Mouse (Mus musculus): Measurements from ENCODE around the gene Gadd45a. TPM values are rescaled to one million over a fixed set of nuclear protein-coding genes. Genes with fewer than 3 reads are reported as not detected.
"Not testable (repeated sequence)": the region's sequence is repeated elsewhere in the genome, so short reads cannot be mapped to it uniquely, and the experiment has no call there.

Gene Gadd45a
- polyA plus RNA-seq, 1 experiment from 2014 or later = 21.0 TPM

DNA sequence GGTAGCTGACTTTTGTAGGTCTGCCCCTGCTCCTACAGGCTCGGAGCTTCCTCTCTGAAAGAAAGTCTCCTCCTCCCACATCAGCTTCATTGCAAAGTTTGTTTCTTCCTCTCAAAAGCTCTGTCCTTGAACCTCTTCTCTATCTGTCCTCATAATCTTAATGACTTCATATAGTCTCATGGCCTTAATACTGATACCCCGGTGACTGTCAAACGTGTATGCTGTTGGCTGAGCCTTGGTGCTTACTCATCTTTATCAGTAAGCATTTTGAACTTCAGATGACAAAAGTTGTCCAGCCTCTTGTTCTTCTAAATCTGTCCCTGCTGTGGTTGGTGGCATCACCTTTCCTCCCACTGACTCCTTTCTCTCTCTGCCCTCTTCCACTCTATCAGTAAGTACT is 8.2 kb upstream of the Gadd45a start:
- WGBS = 91% methylated on average over 3 of the region's 3 CpGs
- no peaks in the 10 kb centered on the region for H3K9me3 ChIP-seq
- H3K4me2 ChIP-seq = no peak overlapping the region
- no peak overlapping the region for H3K4me3 ChIP-seq
- H3K9ac ChIP-seq = no peak overlapping the region
- H3K27ac ChIP-seq = no peak overlapping the region
- no peaks in the 10 kb centered on the region for H3K36me3 ChIP-seq
- no peaks in the 10 kb centered on the region for H3K27me3 ChIP-seq
- H3K4me1 ChIP-seq (replicated peaks) = peaks cover 11% of the 10 kb centered on the region
- ATAC-seq (ENCODE audit: low FRiP score) = no peak

DNA sequence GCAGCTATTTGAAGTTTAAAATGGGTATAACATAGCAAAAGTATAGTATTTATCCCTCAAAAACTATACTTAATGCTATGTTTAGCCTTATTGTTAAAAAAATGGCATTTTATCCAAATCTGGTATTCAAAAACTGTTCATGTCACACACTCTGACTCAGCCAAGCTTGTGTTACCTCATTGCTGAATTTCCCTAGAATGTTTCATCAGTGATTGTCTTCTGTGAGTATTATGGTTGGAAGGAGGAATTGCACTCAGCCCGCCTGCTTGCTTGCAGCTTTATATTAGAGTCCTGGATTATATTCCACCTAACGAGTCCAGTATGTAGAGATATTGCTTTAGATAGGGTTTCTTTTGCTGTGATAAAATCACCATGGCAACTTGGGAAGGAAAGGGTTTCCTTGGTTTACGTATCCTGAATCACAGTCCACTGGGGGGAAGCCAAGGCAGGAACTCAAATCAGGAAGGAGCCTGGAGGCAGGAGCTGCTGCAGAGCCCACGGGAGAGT is 3.7 kb upstream of the Gadd45a start:
- Histone ChIP-seq H3K4me1 (replicated peaks) (peaks cover 9% of the 10 kb centered on the region), H3K27ac (no peak overlapping the region)
- WGBS = 65% methylated on average over 4 of the region's 4 CpGs

DNA sequence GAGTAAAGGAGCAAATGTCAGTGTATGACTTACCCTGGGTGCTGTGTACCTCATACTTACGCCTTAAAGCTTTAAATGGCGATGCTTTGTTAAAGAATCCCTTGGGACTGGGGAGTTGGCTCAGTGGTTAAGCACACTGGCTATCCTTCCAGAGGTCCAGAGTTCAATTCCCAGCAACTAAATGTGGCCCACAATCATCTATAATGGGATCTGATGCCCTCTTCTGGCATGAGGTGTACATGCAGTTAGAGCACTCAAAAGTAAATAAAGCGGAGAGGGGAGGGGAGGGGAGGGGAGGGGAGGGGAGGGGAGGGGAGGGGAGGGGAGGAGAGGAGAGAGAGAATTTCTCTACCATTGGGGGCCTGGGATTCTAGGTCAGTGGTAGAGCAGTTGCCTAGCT is 1.7 kb upstream of the Gadd45a start:
- no peak overlapping the region for H3K4me2 ChIP-seq
- no peak for ATAC-seq (ENCODE audit: low FRiP score)
- WGBS = 95% methylated on average over 3 of the region's 3 CpGs
- no peaks in the 10 kb centered on the region for H3K36me3 ChIP-seq
- H3K9me3 ChIP-seq = no peaks in the 10 kb centered on the region
- H3K4me3 ChIP-seq = no peak overlapping the region
- H3K27me3 ChIP-seq = no peaks in the 10 kb centered on the region
- no peak overlapping the region for H3K9ac ChIP-seq
- peaks cover 25% of the 10 kb centered on the region for H3K4me1 ChIP-seq (replicated peaks)
- no peak overlapping the region for H3K27ac ChIP-seq

More for the DNA sequence above, 3.7 kb upstream of the Gadd45a start:
- Histone ChIP-seq H3K36me3 (no peaks in the 10 kb centered on the region), H3K9me3 (no peaks in the 10 kb centered on the region), H3K27me3 (no peaks in the 10 kb centered on the region), H3K4me2 (no peak overlapping the region), H3K9ac (no peak overlapping the region), H3K4me3 (no peak overlapping the region)
- no peak for ATAC-seq (ENCODE audit: low FRiP score)

DNA sequence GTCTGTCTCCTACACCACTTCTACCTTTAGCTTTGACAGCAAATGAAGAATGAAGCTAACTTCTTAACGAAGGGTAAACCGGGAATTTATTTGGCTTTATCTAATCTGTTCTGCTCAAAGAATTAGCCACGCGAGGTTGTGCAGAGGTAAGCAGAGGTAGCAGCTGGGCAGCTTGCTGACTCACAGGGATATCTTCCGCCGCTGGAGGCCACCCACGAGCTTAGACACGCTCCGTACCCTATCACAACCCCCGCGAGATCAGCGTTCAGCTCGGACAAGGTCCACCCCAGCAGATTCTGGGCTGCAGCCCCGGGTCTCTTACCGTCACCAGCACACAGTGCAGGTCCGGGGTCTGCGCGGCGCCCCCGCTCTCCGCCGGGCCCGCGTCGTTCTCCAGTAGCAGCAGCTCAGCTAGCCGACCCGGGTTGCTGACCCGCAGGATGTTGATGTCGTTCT is 873 bp downstream of the Gadd45a start:
- Histone ChIP-seq H3K9me3 (no peaks in the 10 kb centered on the region), H3K4me3 (peak overlapping the region; percentile 88), H3K27ac (peak overlapping the region; percentile 94), H3K4me2 (peak overlapping the region; percentile 82), H3K27me3 (no peaks in the 10 kb centered on the region), H3K9ac (peak overlapping the region; percentile 93), H3K36me3 (no peaks in the 10 kb centered on the region), H3K4me1 (replicated peaks) (peaks cover 25% of the 10 kb centered on the region)
- ATAC-seq (ENCODE audit: low FRiP score) = peak; percentile 78
- WGBS = under 1% methylated on average over 29 of the region's 29 CpGs

DNA sequence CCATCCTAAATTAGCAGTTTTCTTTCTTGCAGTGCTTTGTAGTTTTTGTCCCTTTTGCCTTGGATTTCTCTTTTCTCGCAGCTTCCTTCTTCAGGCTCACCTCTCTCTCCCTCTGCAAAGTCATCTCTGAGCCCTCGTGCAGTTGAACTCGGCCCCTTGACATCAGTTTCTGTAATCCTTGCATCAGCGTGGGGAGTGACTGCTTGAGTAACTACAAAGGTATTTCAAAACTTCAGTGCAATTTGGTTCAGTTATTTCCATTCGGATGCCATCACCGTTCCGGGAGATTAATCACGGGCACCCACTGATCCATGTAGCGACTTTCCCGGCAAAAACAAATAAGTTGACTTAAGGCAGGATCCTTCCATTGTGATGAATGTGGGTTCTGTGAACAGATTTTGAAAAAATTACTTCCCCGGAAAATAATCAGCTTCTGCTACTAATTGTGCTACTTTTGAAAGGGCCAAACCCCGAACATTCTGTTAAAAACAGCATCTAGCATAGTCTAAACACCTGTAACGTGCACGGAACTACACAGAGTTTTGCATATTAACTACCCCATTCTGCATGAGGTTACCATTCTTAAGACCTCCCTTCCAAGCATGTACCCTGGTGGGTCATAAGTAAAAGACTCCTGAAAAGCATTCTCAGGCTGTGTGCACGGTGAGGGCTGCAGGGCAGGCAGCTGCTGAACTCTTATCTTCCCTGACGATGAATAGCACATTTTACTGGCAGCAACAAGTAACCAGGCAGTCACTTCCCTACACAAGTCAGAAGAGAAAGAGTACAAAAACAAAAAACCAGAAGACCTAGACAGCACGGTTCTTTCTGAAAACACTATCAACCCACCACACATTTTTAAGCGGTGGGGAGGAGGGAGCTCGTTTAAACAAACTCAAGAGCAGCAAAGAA is 1.6 kb downstream of the Gadd45a start:
- Histone ChIP-seq H3K27ac (peak overlapping the region; percentile 52; the same call in 1 of the 2 replicates), H3K4me3 (peak overlapping the region; percentile 88), H3K27me3 (no peaks in the 10 kb centered on the region; the same call in 1 of the 2 replicates), H3K9ac (peak overlapping the region; percentile 93), H3K4me1 (replicated peaks) (peaks cover 25% of the 10 kb centered on the region), H3K9me3 (no peaks in the 10 kb centered on the region), H3K4me2 (peak overlapping the region; percentile 82), H3K36me3 (no peaks in the 10 kb centered on the region)
- no peak for ATAC-seq (ENCODE audit: low FRiP score)
- 7% methylated on average over 19 of the region's 19 CpGs for WGBS

DNA sequence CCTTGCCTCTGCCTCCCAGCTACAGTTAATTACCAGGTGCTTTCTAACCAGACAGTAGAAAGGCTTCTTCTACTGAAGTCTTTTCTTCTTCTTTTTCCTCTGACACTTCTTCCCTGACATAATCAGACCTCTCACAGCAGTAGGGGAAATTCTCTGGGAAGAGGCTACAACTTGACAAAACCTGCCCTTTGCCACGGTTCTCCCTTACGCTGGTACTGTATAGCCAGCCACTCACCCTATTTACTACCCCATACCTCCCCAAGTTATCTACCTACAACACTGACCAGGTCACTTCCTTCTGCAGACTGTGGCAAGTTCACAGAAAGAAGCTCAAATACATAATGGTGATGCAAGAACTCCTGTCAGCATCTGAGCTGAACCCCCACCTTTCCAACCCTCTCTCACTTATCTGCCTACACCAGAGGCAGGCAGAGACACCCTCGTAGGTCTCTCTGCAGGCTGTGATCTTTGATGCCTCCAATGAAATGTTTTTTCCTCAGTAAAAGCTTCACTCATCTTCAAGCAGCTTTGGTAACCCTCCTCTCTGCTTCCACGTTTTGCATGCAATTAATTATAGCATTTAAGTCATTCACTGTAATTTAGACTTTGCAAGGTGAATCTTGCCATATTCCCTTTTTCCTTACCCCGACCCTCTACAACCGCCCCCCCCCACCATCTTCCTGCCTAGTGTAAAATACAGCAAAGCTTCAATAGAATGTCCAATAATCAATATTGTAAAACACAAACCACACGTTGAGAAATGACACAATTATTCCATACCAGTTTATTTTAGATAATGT is 2.7 kb downstream of the Gadd45a start:
- H3K27ac ChIP-seq = no peak overlapping the region
- H3K27me3 ChIP-seq = peaks cover under 1% of the 10 kb centered on the region; the same call in 1 of the 2 replicates
- ATAC-seq (ENCODE audit: low FRiP score) = no peak
- peak overlapping the region; percentile 47 for H3K4me2 ChIP-seq
- WGBS = 49% methylated on average over 7 of the region's 7 CpGs
- peak overlapping the region; percentile 18 for H3K4me3 ChIP-seq
- H3K9me3 ChIP-seq = no peaks in the 10 kb centered on the region
- peaks cover 30% of the 10 kb centered on the region for H3K4me1 ChIP-seq (replicated peaks)
- H3K36me3 ChIP-seq = no peaks in the 10 kb centered on the region
- peak overlapping the region; percentile 46; the same call in 1 of the 2 replicates for H3K9ac ChIP-seq

DNA sequence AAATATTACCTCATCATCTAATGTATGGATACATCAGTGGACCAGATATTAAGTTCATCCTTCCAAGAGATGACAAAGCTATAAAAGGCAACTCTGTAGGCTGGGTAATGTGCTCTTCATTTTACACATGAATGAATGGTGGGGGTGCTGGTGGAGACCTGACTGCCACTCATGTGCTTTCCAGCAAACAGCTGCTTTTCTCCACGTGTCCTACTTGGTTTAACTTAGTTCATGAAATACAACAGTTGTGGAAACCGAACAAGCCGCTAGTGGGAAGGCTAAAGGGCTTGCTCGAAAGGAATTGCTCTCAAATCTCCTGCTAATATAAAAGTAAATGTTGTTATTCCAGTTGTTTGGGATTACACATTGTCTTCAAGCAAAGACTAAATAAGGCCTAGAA is 3.7 kb downstream of the Gadd45a start:
- Histone ChIP-seq H3K4me2 (no peak overlapping the region), H3K4me3 (no peak overlapping the region), H3K36me3 (no peaks in the 10 kb centered on the region), H3K27me3 (peaks cover 3% of the 10 kb centered on the region; the same call in 1 of the 2 replicates), H3K9me3 (no peaks in the 10 kb centered on the region), H3K27ac (no peak overlapping the region), H3K4me1 (replicated peaks) (peaks cover 30% of the 10 kb centered on the region), H3K9ac (no peak overlapping the region)
- ATAC-seq (ENCODE audit: low FRiP score) = no peak
- WGBS = 72% methylated on average over 4 of the region's 4 CpGs

DNA sequence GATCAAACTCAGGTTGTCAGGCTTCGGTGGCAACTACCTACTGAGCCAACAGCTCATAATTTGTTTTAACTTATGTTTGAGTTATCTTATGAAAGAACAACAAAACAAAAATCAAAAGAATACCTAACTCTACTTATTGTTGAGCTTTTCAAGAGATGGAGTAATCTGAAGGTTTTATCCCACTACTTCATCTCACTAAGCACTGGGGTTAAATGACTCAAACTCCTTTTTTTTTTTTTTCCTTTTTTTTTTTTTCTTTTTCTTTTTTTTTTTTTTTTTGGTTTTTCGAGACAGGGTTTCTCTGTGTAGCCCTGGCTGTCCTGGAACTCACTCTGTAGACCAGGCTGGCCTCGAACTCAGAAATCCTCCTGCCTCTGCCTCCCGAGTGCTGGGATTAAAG is 4.3 kb downstream of the Gadd45a start:
- not testable (repeated sequence) for H3K27me3 ChIP-seq; H3K36me3 ChIP-seq; H3K4me2 ChIP-seq; H3K27ac ChIP-seq; H3K9me3 ChIP-seq; H3K4me3 ChIP-seq; H3K9ac ChIP-seq; ATAC-seq (ENCODE audit: low FRiP score)
- H3K4me1 ChIP-seq (replicated peaks) = peaks cover 29% of the 10 kb centered on the region
- 95% methylated on average over 3 of the region's 4 CpGs for WGBS

DNA sequence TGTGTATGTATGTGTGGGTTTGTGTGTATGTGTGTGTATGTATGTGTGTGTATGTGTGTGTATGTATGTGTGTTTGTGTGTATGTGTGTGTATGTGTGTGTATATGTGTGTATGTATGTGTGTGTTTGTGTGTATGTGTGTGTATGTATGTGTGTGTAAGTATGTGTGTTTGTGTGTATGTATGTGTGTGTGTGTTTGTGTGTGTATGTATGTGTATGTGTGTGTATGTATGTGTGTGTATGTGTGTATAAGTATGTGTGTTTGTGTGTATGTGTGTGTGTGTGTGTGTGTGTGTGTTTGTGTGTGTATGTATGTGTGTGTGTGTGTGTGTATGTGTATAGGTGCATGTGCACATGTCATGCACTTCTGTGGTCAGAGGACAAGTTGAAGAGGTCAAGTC is 4.7 kb downstream of the Gadd45a start:
- H3K4me2 ChIP-seq; H3K27ac ChIP-seq; H3K4me3 ChIP-seq; H3K9ac ChIP-seq; H3K36me3 ChIP-seq; H3K27me3 ChIP-seq; ATAC-seq (ENCODE audit: low FRiP score); H3K9me3 ChIP-seq: not testable (repeated sequence)
- H3K4me1 ChIP-seq (replicated peaks) = peaks cover 25% of the 10 kb centered on the region

DNA sequence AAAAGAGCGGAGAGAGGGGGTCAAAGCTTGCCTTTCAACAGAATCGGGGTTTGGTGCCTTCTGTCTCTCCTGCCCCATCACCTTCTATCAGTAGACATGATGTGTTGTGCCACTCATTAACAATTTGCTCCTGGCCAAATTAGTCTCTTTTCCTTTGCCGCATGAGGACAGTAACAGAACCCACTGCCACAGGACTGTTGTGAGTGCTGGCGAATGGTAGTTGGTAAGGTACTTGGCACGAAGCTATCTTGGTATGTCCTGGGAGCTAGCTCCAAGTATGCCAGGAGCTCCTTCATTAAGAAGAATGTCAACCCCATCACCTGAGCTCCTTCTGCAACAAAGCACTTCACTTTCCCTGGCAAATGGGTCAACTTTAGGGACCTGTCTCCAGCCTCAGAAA is 6.4 kb downstream of the Gadd45a start:
- Histone ChIP-seq H3K4me3 (no peak overlapping the region), H3K4me2 (no peak overlapping the region), H3K9me3 (no peaks in the 10 kb centered on the region), H3K4me1 (replicated peaks) (peaks cover 19% of the 10 kb centered on the region), H3K9ac (no peak overlapping the region), H3K27me3 (peaks cover 3% of the 10 kb centered on the region; the same call in 1 of the 2 replicates), H3K27ac (no peak overlapping the region), H3K36me3 (no peaks in the 10 kb centered on the region)
- ATAC-seq (ENCODE audit: low FRiP score) = no peak
- WGBS = 33% methylated on average over 5 of the region's 5 CpGs

DNA sequence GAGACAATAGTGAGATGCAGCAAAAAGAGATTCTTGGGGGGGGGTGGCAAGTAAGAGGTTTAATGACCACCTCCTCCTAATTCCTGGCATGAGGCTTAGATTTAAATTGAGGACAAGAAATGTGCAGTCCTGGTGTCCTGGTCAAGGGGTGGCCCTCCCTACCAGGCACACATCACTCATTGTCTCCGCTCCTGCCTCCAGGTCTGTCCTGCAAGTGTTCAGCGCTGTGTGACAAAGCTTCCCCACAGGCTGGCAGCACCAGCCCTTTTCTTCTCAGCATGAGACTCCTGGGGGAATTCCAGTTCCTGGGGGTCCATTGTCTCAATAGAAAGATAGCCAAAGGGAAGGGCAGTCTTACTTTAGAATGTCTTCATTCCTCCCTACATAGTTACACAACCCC is 6.8 kb downstream of the Gadd45a start:
- Histone ChIP-seq H3K9me3 (no peaks in the 10 kb centered on the region), H3K36me3 (no peaks in the 10 kb centered on the region), H3K9ac (no peak overlapping the region), H3K4me1 (replicated peaks) (peaks cover 15% of the 10 kb centered on the region), H3K27me3 (peaks cover 3% of the 10 kb centered on the region; the same call in 1 of the 2 replicates), H3K27ac (no peak overlapping the region), H3K4me2 (no peak overlapping the region), H3K4me3 (no peak overlapping the region)
- WGBS = 11% methylated on average over 2 of the region's 2 CpGs
- no peak for ATAC-seq (ENCODE audit: low FRiP score)

DNA sequence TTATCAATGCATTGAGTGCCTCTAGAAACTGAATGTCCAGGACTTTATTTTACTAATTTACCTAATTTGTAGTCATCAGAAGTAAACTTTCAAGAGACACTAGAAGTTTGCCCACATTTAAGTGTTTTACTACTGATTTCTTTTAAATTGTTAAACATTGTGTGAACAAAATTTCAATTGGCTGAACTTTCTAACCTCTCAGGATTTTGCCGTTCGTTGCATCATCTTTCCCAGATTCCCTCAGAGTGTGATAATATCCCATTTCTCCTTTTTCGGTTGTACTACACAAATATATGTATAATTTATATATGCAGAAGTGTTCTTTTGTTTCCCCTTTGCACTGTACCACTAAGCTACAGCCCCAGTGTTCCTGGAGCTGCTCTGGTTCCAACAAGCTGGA is 7.3 kb downstream of the Gadd45a start:
- H3K9ac ChIP-seq = no peak overlapping the region
- no peak overlapping the region for H3K27ac ChIP-seq
- peaks cover 13% of the 10 kb centered on the region for H3K4me1 ChIP-seq (replicated peaks)
- ATAC-seq (ENCODE audit: low FRiP score) = no peak
- H3K36me3 ChIP-seq = no peaks in the 10 kb centered on the region
- no peak overlapping the region for H3K4me3 ChIP-seq
- no peak overlapping the region for H3K4me2 ChIP-seq
- H3K27me3 ChIP-seq = peaks cover 3% of the 10 kb centered on the region; the same call in 1 of the 2 replicates
- WGBS = 22% methylated on average over 3 of the region's 3 CpGs
- H3K9me3 ChIP-seq = no peaks in the 10 kb centered on the region

All from hindbrain, embryonic 13.5 days (tissue).